Mouse (Mus musculus) telencephalon, adult 2 months (tissue): ENCODE measurements at regions not wholly inside any gene's neighbourhood (a gene's known extent, or its start where the extent isn't known, plus 50 kb on each side); places are given as distances from the start of the nearest gene placed in this dataset.

ENCODE experiments used
- DNase-seq: peaks from one replicate; pipeline ENCODE4 v3.0.0-alpha.2; 2011; ENCODE audit warnings: low read depth, low spot score

- no peak for DNase-seq
These were observed 181.8 kb upstream of the Rnpc3 start for GRCm38 (mm10) chr3:113811790-113812189.

- DNase-seq, result no peak
These were observed 170.9 kb upstream of the Col11a1 start for GRCm38 (mm10) chr3:113859421-113859820.

GRCm38 (mm10) chr3:113860005-113860404, 170.3 kb upstream of the Col11a1 start:
- no peak for DNase-seq

- DNase-seq, result no peak
These were observed 169.9 kb upstream of the Col11a1 start for GRCm38 (mm10) chr3:113860426-113860825.

- no peak for DNase-seq
These were observed 157.1 kb upstream of the Col11a1 start for GRCm38 (mm10) chr3:113873226-113873625.

GRCm38 (mm10) chr3:113905162-113905561, 125.2 kb upstream of the Col11a1 start:
- DNase-seq, result no peak

GRCm38 (mm10) chr3:113919350-113920179, 110.8 kb upstream of the Col11a1 start:
- peak; percentile 8 for DNase-seq

- no peak for DNase-seq
These were observed 98.8 kb upstream of the Col11a1 start for GRCm38 (mm10) chr3:113931553-113931952.

- DNase-seq, result no peak
These were observed 79.8 kb upstream of the Col11a1 start for GRCm38 (mm10) chr3:113950501-113950900.

GRCm38 (mm10) chr3:113952468-113952867, 77.9 kb upstream of the Col11a1 start:
- no peak for DNase-seq

GRCm38 (mm10) chr3:113953113-113953512, 77.2 kb upstream of the Col11a1 start:
- DNase-seq, result no peak

- no peak for DNase-seq
These were observed 75.9 kb upstream of the Col11a1 start for GRCm38 (mm10) chr3:113954486-113954885.

GRCm38 (mm10) chr3:113960080-113960479, 70.3 kb upstream of the Col11a1 start:
- DNase-seq, result no peak
